Mouse (Mus musculus) heart, postnatal 0 days (tissue): ENCODE results near the gene Ano6. TPM values are rescaled to one million over a fixed set of nuclear protein-coding genes. Genes with fewer than 3 reads are reported as not detected.
A peak's percentile ranks its signal among the peaks of the same experiment; 100 is the strongest.

Experiments used
- ATAC-seq: fragments of 200-750 bp; cut with Nextera tagmentation; 2 replicates; pipeline ENCODE4 v1.8.0; 2017; ENCODE audit warnings: low read depth, moderate number of reproducible peaks, moderate library complexity; ENCODE audit not compliant: insufficient read depth
- DNase-seq: peaks from one replicate; pipeline ENCODE4 v3.0.0-alpha.2; 2016; ENCODE audit warnings: low spot score
- H3K27ac ChIP-seq: fragments of 300-500 bp; sonication (generic); 2 replicates; pipeline ENCODE4 v1.5.1; 2014; ENCODE audit warnings: low read depth, mild to moderate bottlenecking
- H3K27me3 ChIP-seq: fragments of 300-500 bp; sonication (generic); 2 replicates; pipeline ENCODE4 v1.6.1; 2014; ENCODE audit warnings: low read length, mixed read lengths; ENCODE audit not compliant: control insufficient read depth, insufficient read depth
- H3K36me3 ChIP-seq: fragments of 300-500 bp; sonication (generic); replicated peaks from 2 replicates; pipeline ENCODE4 v1.6.1; 2014; ENCODE audit warnings: low read length, mixed read lengths; ENCODE audit not compliant: control insufficient read depth, insufficient read depth
- H3K4me1 ChIP-seq: fragments of 300-500 bp; sonication (generic); 2 replicates; pipeline ENCODE4 v1.6.1; 2014; ENCODE audit warnings: antibody characterized with exemption; ENCODE audit not compliant: control insufficient read depth, insufficient read depth
- H3K4me2 ChIP-seq: fragments of 300-500 bp; sonication (generic); 2 replicates; pipeline ENCODE4 v1.6.1; 2014; ENCODE audit warnings: low read depth, mild to moderate bottlenecking, low read length, moderate library complexity
- H3K4me3 ChIP-seq: fragments of 300-500 bp; sonication (generic); 2 replicates; pipeline ENCODE4 v1.5.1; 2014; ENCODE audit warnings: low read depth, low read length
- H3K9ac ChIP-seq: fragments of 300-500 bp; sonication (generic); replicated peaks from 2 replicates; pipeline ENCODE4 v1.6.1; 2014; ENCODE audit warnings: low read depth, low read length, mixed read lengths
- H3K9me3 ChIP-seq: fragments of 300-500 bp; sonication (generic); replicated peaks from 2 replicates; pipeline ENCODE4 v1.6.1; 2016; ENCODE audit warnings: low read length; ENCODE audit not compliant: control insufficient read depth
- CTCF ChIP-seq: IDR thresholded peaks from 2 replicates; pipeline ENCODE4 v1.5.1; 2016; ENCODE audit warnings: antibody characterized with exemption, control low read depth, low read depth
- EP300 ChIP-seq: IDR thresholded peaks from 2 replicates; pipeline ENCODE4 v1.6.1; 2016; ENCODE audit warnings: antibody characterized with exemption, low read depth
- WGBS: fragments of 180-500 bp; shearing (Covaris S2); extraction: QIAGEN DNeasy Blood & Tissue Kit; methylation state at CpG from one replicate; pipeline ENCODE4 v1.1.7; 2014; 5-methylcytosine and 5-hydroxymethylcytosine counted together
- polyA plus RNA-seq: library from polyadenylated mRNA; unstranded; fragments of >200 nt; fragmentation: Nextera tagmentation; extraction: Ambion mirVana; gene quantifications from 2 replicates; pipeline ENCODE4 v1.2.1, GENCODE M21; 2015
- total RNA-seq: library from RNA; depleted of rRNA; stranded (reverse); fragments of >200 nt; gene quantifications from 2 replicates; pipeline ENCODE4 v1.2.3, GENCODE M21; 2014; ENCODE audit warnings: low replicate concordance

Ano6 gene
- total and polyA plus RNA-seq, 2 experiments from 2014 or later, result 14.2 to 26.5 TPM

GRCm38 (mm10) chr15:95874726-95875125 lies 84.1 kb downstream of the Ano6 start:
- 48% methylated on average over 8 of the region's 8 CpGs for WGBS
- H3K27ac ChIP-seq, result no peak overlapping the region
- H3K4me2 ChIP-seq, result no peak overlapping the region
- H3K4me1 ChIP-seq, result 0 out of 2 replicates have a peak, but pooled peaks cover 10% of the 10 kb centered on the region
- no peaks in the 10 kb centered on the region for H3K27me3 ChIP-seq
- TF ChIP-seq EP300 (no peak), CTCF (no peak)
- H3K4me3 ChIP-seq, result no peak overlapping the region
- no peak for DNase-seq
- peak; percentile 40; the same call in 1 of the 2 replicates for ATAC-seq
- no peak overlapping the region for H3K9ac ChIP-seq
- H3K36me3 ChIP-seq, result no peaks in the 10 kb centered on the region
- no peaks in the 10 kb centered on the region for H3K9me3 ChIP-seq

GRCm38 (mm10) chr15:95875898-95876297 lies 85.3 kb downstream of the Ano6 start:
- no peak for TF ChIP-seq CTCF
- TF ChIP-seq EP300, result peak; percentile 78
- Histone ChIP-seq H3K4me2 (no peak overlapping the region), H3K27ac (no peak overlapping the region), H3K4me1 (peaks cover 15% of the 10 kb centered on the region), H3K36me3 (no peaks in the 10 kb centered on the region), H3K9ac (no peak overlapping the region), H3K9me3 (no peaks in the 10 kb centered on the region), H3K4me3 (no peak overlapping the region), H3K27me3 (no peaks in the 10 kb centered on the region)
- DNase-seq, result no peak
- ATAC-seq, result no peak
- WGBS, result 78% methylated on average over 10 of the region's 10 CpGs

- Histone ChIP-seq H3K4me2 (peak overlapping the region; percentile 9; the same call in 1 of the 2 replicates), H3K4me1 (peaks cover 18% of the 10 kb centered on the region), H3K4me3 (no peak overlapping the region), H3K27me3 (no peaks in the 10 kb centered on the region), H3K9ac (no peak overlapping the region), H3K9me3 (no peaks in the 10 kb centered on the region), H3K36me3 (no peaks in the 10 kb centered on the region), H3K27ac (peak overlapping the region; percentile 52)
- ATAC-seq (peak; percentile 78), DNase-seq (peak; percentile 88)
- WGBS, result 6% methylated on average over 10 of the region's 10 CpGs
- peak; percentile 87 for TF ChIP-seq EP300
- TF ChIP-seq CTCF, result no peak
Measured at GRCm38 (mm10) chr15:95880616-95881151, 90.0 kb downstream of the Ano6 start.

- 73% methylated on average over 4 of the region's 4 CpGs for WGBS
- DNase-seq (no peak), ATAC-seq (no peak)
- H3K9ac ChIP-seq, result no peak overlapping the region
- no peak overlapping the region for H3K4me3 ChIP-seq
- H3K36me3 ChIP-seq, result no peaks in the 10 kb centered on the region
- no peaks in the 10 kb centered on the region for H3K27me3 ChIP-seq
- peaks cover 32% of the 10 kb centered on the region for H3K4me1 ChIP-seq
- H3K4me2 ChIP-seq, result no peak overlapping the region
- TF ChIP-seq CTCF (no peak), EP300 (no peak)
- no peak overlapping the region for H3K27ac ChIP-seq
- H3K9me3 ChIP-seq, result no peaks in the 10 kb centered on the region
Measured at GRCm38 (mm10) chr15:95882436-95882835, 91.8 kb downstream of the Ano6 start.

- Histone ChIP-seq H3K4me2 (no peak overlapping the region), H3K27ac (no peak overlapping the region), H3K9ac (no peak overlapping the region), H3K4me1 (peaks cover 37% of the 10 kb centered on the region), H3K36me3 (no peaks in the 10 kb centered on the region), H3K4me3 (no peak overlapping the region), H3K9me3 (no peaks in the 10 kb centered on the region), H3K27me3 (no peaks in the 10 kb centered on the region)
- DNase-seq (no peak), ATAC-seq (no peak)
- TF ChIP-seq CTCF (no peak), EP300 (no peak)
- 23% methylated on average over 6 of the region's 6 CpGs for WGBS
Measured at GRCm38 (mm10) chr15:95883559-95883958, 92.9 kb downstream of the Ano6 start.
